Mouse (Mus musculus) embryonic facial prominence, embryonic 12.5 days (tissue): ENCODE data around the gene Zfp526. TPM values are rescaled to one million over a fixed set of nuclear protein-coding genes. Genes with fewer than 3 reads are reported as not detected.

Experiments used
- ATAC-seq: fragments of 200-750 bp; cut with Nextera tagmentation; 2 replicates; pipeline ENCODE4 v1.8.0; 2017; ENCODE audit not compliant: insufficient number of reproducible peaks, insufficient read depth, low FRiP score, low TSS enrichment
- H3K27ac ChIP-seq: fragments of 300-500 bp; sonication (generic); 2 replicates; pipeline ENCODE4 v1.5.1; 2016; ENCODE audit warnings: mild to moderate bottlenecking
- H3K27me3 ChIP-seq: fragments of 300-500 bp; sonication (generic); 2 replicates; pipeline ENCODE4 v1.6.1; 2016; ENCODE audit warnings: mild to moderate bottlenecking, moderate library complexity
- H3K36me3 ChIP-seq: fragments of 300-500 bp; sonication (generic); 2 replicates; pipeline ENCODE4 v1.6.1; 2016; ENCODE audit warnings: mild to moderate bottlenecking
- H3K4me1 ChIP-seq: fragments of 300-500 bp; sonication (generic); 2 replicates; pipeline ENCODE4 v1.6.1; 2016
- H3K4me2 ChIP-seq: fragments of 300-500 bp; sonication (generic); replicated peaks from 2 replicates; pipeline ENCODE4 v1.6.1; 2016; ENCODE audit warnings: mild to moderate bottlenecking, moderate library complexity
- H3K4me3 ChIP-seq: fragments of 300-500 bp; sonication (generic); 2 replicates; pipeline ENCODE4 v1.5.1; 2016; ENCODE audit warnings: mild to moderate bottlenecking
- H3K9ac ChIP-seq: fragments of 300-500 bp; sonication (generic); 2 replicates; pipeline ENCODE4 v1.6.1; 2016; ENCODE audit warnings: mild to moderate bottlenecking, moderate library complexity
- H3K9me3 ChIP-seq: fragments of 300-500 bp; sonication (generic); 2 replicates; pipeline ENCODE4 v1.6.1; 2016; ENCODE audit warnings: mild to moderate bottlenecking, moderate library complexity
- WGBS: fragments of 180-500 bp; shearing (Covaris S2); methylation state at CpG from one replicate; pipeline ENCODE4 v1.1.7; 2016; 5-methylcytosine and 5-hydroxymethylcytosine counted together
- polyA plus RNA-seq: library from polyadenylated mRNA; unstranded; fragments of >200 nt; fragmentation: Nextera tagmentation; extraction: Ambion mirVana; gene quantifications from 2 replicates; pipeline ENCODE4 v1.2.1, GENCODE M21; 2016

Gene Zfp526
- polyA plus RNA-seq: 2.9 and 3.0 TPM in 2 replicates

DNA sequence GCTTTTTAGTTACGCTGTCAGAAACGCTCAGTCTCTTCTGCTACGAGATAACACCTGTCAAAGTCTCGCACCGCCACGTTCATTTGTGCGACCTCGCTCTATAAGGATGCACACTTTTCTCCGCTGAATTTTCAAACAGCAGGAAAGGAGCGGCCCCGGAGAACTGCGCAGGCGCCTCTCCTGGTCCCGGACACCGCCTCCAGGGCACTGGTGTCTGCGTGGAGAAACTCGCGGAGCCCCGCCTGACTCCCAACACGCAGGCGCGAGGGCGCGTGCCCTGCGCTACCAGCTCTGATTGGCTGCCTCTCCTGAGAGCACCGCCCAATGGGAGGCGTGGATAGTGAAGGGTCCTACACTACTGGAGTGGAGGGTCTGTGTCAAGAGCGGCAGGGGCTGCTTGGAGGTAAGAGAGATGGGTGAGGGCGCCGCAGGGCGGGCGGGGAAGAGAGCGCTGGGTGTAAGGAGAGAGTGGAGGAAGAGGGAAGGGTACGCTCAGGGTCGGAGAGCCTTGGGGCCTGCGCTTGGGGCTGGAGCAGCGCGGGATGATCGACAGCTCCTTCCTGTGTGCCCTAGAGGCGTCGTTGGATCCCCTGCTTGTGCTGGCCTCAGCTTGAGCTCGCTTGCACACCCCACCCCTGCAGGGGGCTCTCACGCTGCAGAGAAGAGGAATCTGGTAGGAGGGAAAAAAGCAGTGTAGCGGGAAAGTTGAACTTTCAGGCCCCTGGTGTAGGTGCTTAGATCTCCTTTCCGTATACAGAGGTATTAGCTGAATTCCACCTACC, at the start of gene Zfp526:
Gene Zfp526, plus strand, starts transcription at position 324 of the 782 bp plus-strand sequence.
- H3K9ac ChIP-seq: peak within 1 kb of the TSS; percentile 78
- WGBS: under 1% methylated on average over 45 of the region's 45 CpGs
- H3K9me3 ChIP-seq: no peaks in the 10 kb centered on the region
- peaks cover 26% of the 10 kb centered on the region for H3K4me1 ChIP-seq
- ATAC-seq: peak; percentile 96
- no peaks in the 10 kb centered on the region for H3K27me3 ChIP-seq
- peak within 1 kb of the TSS; percentile 91 for H3K27ac ChIP-seq
- H3K4me2 ChIP-seq: peak within 1 kb of the TSS; percentile 87
- peak within 1 kb of the TSS; percentile 72 for H3K4me3 ChIP-seq
- peaks cover 32% of the 10 kb centered on the region for H3K36me3 ChIP-seq

DNA sequence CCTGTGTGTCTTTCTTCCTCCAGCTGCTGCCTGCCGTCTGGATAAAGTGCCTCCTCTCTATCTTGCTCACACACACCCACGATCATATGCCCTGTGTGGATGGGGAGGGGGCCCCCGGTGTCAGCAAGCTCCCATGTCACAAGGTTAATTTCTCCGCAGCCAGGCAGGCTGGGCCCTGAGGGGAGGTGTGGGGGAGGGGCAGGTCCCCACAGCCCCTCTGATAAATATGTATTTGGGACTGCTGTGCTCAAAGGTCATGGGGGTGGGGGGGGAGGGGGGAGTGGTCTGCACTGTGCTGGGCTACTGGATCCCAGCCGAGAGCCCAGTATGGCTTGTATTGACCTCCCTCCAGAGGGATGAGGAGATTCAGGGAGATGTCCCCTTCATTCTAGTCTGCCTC, 48.6 kb upstream of the Zfp526 start:
- 0 out of 2 replicates have a peak, but pooled peaks cover 3% of the 10 kb centered on the region for H3K4me1 ChIP-seq
- H3K9ac ChIP-seq: no peak overlapping the region
- H3K36me3 ChIP-seq: no peaks in the 10 kb centered on the region
- H3K9me3 ChIP-seq: no peaks in the 10 kb centered on the region
- no peak overlapping the region for H3K4me2 ChIP-seq
- no peak overlapping the region for H3K27ac ChIP-seq
- ATAC-seq: no peak
- 17% methylated on average over 5 of the region's 5 CpGs for WGBS
- H3K27me3 ChIP-seq: peaks cover 31% of the 10 kb centered on the region
- H3K4me3 ChIP-seq: no peak overlapping the region

DNA sequence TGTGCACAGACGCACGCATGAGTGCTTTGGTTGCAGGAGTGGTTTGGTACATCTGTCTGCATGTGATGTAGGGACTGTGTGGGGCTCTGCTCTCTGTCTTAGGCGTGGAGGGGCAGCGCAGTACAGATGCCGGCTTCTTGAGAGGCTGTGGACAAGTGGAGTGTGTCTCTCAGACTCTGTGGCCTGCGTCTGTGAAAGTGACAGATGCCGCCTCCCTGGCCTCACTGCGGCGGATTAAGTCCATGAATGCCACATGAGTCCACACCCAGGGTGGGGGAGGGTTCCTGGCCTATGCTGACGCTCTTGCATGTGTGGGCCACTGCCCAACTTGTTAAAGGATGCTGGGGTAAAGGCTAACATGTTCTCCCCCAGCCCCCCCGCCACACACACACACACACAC, 46.9 kb upstream of the Zfp526 start:
- Histone ChIP-seq H3K4me3 (no peak overlapping the region), H3K9me3 (no peaks in the 10 kb centered on the region), H3K27ac (no peak overlapping the region), H3K4me1 (0 out of 2 replicates have a peak, but pooled peaks cover 3% of the 10 kb centered on the region), H3K27me3 (peaks cover 47% of the 10 kb centered on the region), H3K9ac (no peak overlapping the region), H3K36me3 (no peaks in the 10 kb centered on the region), H3K4me2 (no peak overlapping the region)
- ATAC-seq: no peak
- 55% methylated on average over 11 of the region's 11 CpGs for WGBS

DNA sequence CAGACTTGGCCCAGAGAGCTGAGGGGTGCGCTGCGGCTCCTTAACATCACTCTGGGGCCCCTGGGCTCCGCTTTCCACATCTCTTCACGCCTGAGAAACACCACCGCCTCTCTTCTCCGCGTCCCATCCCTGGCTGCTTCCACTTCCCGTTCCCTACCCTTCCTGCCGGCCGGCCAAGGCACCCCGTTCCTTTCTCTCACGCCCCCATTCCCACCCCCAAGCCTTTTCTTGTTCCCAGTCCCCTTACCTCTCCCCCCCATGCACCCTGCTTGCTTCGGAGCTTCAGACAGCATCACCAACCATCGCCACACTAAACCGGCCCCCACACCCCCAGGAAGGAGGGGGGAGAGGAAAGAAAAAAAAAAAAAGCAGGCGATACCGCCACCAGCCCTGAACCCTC, 42.9 kb upstream of the Zfp526 start:
- Histone ChIP-seq H3K4me3 (peak overlapping the region; percentile 54), H3K27me3 (peaks cover 87% of the 10 kb centered on the region), H3K9me3 (no peaks in the 10 kb centered on the region), H3K27ac (no peak overlapping the region), H3K36me3 (no peaks in the 10 kb centered on the region), H3K4me2 (peak overlapping the region; percentile 87), H3K9ac (no peak overlapping the region), H3K4me1 (peaks cover 9% of the 10 kb centered on the region; the same call in 1 of the 2 replicates)
- 1% methylated on average over 17 of the region's 17 CpGs for WGBS
- ATAC-seq: no peak

DNA sequence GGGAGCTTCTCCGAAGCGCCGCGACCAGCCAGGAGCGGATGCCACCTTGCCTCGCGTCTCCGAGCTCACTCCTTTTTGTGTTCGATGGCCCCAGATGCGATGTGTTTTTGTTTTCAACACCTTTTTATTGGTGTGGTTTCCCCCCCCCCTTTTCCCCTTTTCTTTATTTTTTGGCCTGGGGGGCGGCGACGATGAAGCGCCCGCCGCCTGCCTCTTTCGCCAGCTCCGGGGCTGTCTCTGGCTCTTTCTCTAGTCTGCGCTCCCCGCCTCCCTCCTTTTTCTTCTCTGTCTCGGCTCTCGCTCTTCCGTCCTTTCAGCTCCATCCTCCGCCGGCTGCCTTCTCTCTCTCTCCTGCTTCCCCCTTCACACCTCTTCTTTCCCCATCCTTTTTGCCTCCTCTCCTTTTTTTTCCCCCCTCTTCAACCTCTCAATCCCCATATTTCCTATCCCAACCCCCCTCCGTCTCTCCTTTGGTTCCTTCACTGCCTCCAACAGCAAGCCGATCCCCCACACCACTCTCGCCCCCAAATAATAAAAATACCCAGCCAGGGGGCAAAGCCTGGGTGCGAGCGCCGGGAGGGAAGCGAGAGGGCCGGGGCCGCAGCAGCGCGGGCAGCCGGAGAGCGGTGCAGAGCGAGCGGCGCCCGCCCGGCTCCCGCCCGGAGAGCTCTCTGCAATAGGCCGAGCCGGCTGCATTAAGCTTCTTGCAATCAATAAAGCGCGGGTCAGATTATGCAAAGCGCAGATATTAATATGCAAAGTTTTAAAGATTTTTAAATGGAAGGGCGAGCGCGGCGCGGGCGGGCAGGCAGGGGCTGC, 42.2 kb upstream of the Zfp526 start:
- Histone ChIP-seq H3K27me3 (peaks cover 93% of the 10 kb centered on the region), H3K9me3 (no peaks in the 10 kb centered on the region), H3K4me2 (peak overlapping the region; percentile 87), H3K36me3 (no peaks in the 10 kb centered on the region), H3K4me3 (peak overlapping the region; percentile 54), H3K4me1 (peaks cover 9% of the 10 kb centered on the region; the same call in 1 of the 2 replicates), H3K9ac (peak overlapping the region; percentile 44), H3K27ac (peak overlapping the region; percentile 50; the same call in 1 of the 2 replicates)
- ATAC-seq: peak; percentile 43; the same call in 1 of the 2 replicates
- WGBS: 1% methylated on average over 56 of the region's 56 CpGs

DNA sequence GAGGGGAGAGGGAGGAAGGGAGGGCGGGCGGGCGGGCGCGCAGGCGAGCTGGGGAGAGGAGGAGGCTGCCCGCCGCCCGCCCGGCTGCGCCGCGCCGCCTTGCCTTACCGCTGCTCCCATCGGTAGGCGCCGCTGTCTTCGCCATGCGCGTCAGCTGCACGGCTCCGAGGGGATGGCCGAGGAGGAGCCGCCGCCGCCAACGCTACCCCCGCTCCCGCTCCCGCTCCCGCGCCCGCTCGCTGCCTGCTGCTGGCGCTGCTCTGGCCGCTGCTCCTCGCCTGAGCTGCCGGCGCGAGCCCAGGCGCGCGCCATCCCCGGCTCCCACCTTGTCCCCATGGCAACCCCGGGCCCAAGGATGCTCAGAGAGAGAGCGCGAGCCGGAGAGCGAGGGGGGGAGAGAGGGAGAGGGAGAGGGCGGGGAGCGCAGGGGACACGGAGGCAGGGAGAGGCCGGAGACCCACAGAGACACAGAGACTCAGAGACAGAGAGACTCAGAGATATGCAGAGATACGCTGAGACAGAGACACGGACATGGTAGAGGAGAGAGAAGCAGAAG, 41.5 kb upstream of the Zfp526 start, which contains the start of gene Pou2f2:
Gene Pou2f2, minus strand, starts transcription at position 121 of the 556 bp plus-strand sequence.
- H3K9ac ChIP-seq: peak within 1 kb of the TSS; percentile 59
- H3K27me3 ChIP-seq: peaks cover 91% of the 10 kb centered on the region
- H3K9me3 ChIP-seq: no peaks in the 10 kb centered on the region
- H3K4me2 ChIP-seq: peak within 1 kb of the TSS; percentile 87
- H3K4me1 ChIP-seq: peaks cover 9% of the 10 kb centered on the region; the same call in 1 of the 2 replicates
- H3K27ac ChIP-seq: peak within 1 kb of the TSS; percentile 50; the same call in 1 of the 2 replicates
- WGBS: under 1% methylated on average over 38 of the region's 56 CpGs
- H3K4me3 ChIP-seq: peak within 1 kb of the TSS; percentile 54
- no peaks in the 10 kb centered on the region for H3K36me3 ChIP-seq
- ATAC-seq: peak; percentile 84

DNA sequence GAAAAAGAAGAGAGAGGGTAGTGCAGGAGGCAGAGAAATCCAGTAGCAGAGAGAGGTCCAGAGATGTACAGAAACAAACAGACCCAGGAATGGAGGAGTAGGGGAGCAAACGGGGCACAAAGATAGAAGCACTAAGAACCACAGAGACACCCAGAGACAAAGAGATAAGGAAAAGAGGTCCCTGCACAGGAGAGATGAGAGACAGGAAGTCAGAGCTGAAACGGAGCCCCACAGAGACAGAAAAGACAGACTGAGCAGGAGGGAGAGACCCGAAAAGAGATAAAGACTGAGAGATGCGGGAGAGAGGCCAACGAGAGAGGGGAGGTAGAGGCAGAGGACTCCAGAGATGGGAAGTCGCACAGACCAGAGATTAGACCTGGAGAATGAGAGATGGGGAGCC, 40.7 kb upstream of the Zfp526 start:
- peak overlapping the region; percentile 87; the same call in 1 of the 2 replicates for H3K4me2 ChIP-seq

DNA sequence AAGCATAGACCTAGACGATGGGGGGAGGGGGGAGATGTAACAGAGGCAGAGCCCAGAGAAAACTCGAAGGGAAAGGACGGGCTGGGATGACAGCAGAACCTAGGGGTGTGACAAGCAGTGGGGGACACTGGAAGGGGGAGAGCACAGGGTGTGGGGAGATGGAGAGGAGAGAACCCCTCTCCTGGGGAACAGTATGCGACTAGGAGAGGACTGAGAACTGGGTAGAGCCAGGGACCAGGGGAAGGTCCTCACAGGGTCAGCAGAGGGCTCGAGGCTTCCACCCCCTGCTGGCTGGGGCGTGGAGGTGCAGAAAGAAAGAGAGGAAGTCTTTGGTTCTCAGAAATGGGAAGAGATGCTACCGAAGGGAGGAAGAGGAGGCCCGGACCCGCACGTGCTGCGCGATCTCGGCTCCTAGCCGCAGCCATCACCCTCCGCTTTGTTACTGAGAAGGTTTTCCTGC, 39.9 kb upstream of the Zfp526 start:
- H3K4me1 ChIP-seq: peaks cover 9% of the 10 kb centered on the region; the same call in 1 of the 2 replicates
- 0 out of 2 replicates have a peak overlapping the region, but pooled peaks have one; percentile 19 for H3K9ac ChIP-seq
- peaks cover 84% of the 10 kb centered on the region for H3K27me3 ChIP-seq
- H3K9me3 ChIP-seq: no peaks in the 10 kb centered on the region
- 1% methylated on average over 15 of the region's 15 CpGs for WGBS
- H3K27ac ChIP-seq: no peak overlapping the region
- peak; percentile 53; the same call in 1 of the 2 replicates for ATAC-seq
- peak overlapping the region; percentile 16; the same call in 1 of the 2 replicates for H3K4me3 ChIP-seq
- no peaks in the 10 kb centered on the region for H3K36me3 ChIP-seq
- peak overlapping the region; percentile 21; the same call in 1 of the 2 replicates for H3K4me2 ChIP-seq

More for the DNA sequence above, 40.7 kb upstream of the Zfp526 start:
- Histone ChIP-seq H3K27me3 (peaks cover 92% of the 10 kb centered on the region), H3K4me3 (peak overlapping the region; percentile 54), H3K9ac (no peak overlapping the region), H3K9me3 (no peaks in the 10 kb centered on the region), H3K4me1 (peaks cover 9% of the 10 kb centered on the region; the same call in 1 of the 2 replicates), H3K36me3 (no peaks in the 10 kb centered on the region), H3K27ac (no peak overlapping the region)
- ATAC-seq: no peak
- WGBS: 5% methylated on average over 6 of the region's 6 CpGs

DNA sequence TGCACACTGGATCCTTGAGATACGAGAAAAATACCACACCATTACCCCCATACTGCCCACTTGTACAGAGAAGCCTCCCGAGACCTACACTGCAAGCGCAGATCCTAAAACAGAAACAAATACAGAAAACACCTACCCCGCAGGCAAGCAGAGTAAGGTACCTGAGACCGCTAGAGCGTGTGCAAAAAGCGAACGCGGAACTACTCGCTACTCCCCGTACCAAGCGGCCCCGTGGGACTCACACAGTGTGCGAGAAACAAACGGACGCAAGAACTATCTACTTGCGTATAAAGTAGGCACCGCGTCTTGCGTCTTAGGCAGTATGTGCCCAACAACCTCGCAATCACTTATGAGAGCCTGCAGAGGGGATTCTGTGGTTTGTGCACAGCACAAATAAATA, 39.4 kb upstream of the Zfp526 start:
- peak overlapping the region; percentile 16; the same call in 1 of the 2 replicates for H3K4me3 ChIP-seq
- H3K9me3 ChIP-seq: no peaks in the 10 kb centered on the region
- 4% methylated on average over 21 of the region's 21 CpGs for WGBS
- peaks cover 80% of the 10 kb centered on the region for H3K27me3 ChIP-seq
- ATAC-seq: no peak
- H3K27ac ChIP-seq: no peak overlapping the region
- H3K4me2 ChIP-seq: peak overlapping the region; percentile 21; the same call in 1 of the 2 replicates
- H3K36me3 ChIP-seq: no peaks in the 10 kb centered on the region
- 0 out of 2 replicates have a peak overlapping the region, but pooled peaks have one; percentile 19 for H3K9ac ChIP-seq
- H3K4me1 ChIP-seq: peaks cover 9% of the 10 kb centered on the region; the same call in 1 of the 2 replicates

DNA sequence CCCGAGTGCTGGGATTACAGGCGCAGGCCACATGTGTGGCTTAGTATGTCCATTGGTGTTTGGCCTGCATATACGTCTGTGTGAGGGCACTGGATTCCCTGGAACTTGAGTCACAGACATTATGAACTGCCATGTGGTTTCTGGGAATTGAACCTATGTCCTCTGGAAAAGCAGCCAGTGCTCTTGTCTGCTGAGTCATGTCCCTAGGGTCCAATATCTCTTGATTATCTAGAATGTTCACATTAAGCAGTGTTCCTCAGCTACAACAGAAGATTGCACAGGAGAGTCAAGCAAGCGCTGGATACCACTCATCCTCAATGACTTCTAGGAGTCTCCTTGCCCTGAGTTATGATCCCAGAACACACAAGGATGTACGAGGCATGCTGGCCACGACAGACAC, 37.1 kb upstream of the Zfp526 start:
- Histone ChIP-seq H3K27me3 (peaks cover 58% of the 10 kb centered on the region), H3K4me2 (no peak overlapping the region), H3K36me3 (no peaks in the 10 kb centered on the region), H3K9me3 (no peaks in the 10 kb centered on the region), H3K27ac (no peak overlapping the region), H3K4me1 (peaks cover 9% of the 10 kb centered on the region; the same call in 1 of the 2 replicates), H3K9ac (no peak overlapping the region), H3K4me3 (no peak overlapping the region)
- WGBS: 80% methylated on average over 6 of the region's 6 CpGs
- no peak for ATAC-seq
